Mouse (Mus musculus) heart, embryonic 13.5 days (tissue): ENCODE measurements at regions not wholly inside any gene's neighbourhood (a gene's known extent, or its start where the extent isn't known, plus 50 kb on each side); places are given as distances from the start of the nearest gene placed in this dataset.

Source experiments
- ATAC-seq: fragments of 200-750 bp; cut with Nextera tagmentation; 2 replicates; pipeline ENCODE4 v1.8.0; 2017; ENCODE audit warnings: moderate TSS enrichment; ENCODE audit not compliant: insufficient number of reproducible peaks, low FRiP score, low TSS enrichment; ENCODE audit errors: extremely low read depth
- H3K27ac ChIP-seq: fragments of 300-500 bp; sonication (generic); replicated peaks from 2 replicates; pipeline ENCODE4 v1.5.1; 2015; ENCODE audit warnings: moderate library complexity, mild to moderate bottlenecking, inconsistent platforms
- H3K27me3 ChIP-seq: fragments of 300-500 bp; sonication (generic); replicated peaks from 2 replicates; pipeline ENCODE4 v1.6.1; 2015; ENCODE audit warnings: mild to moderate bottlenecking, inconsistent platforms
- H3K36me3 ChIP-seq: fragments of 300-500 bp; sonication (generic); 2 replicates; pipeline ENCODE4 v1.6.1; 2015; ENCODE audit warnings: mild to moderate bottlenecking, inconsistent platforms
- H3K4me1 ChIP-seq: fragments of 300-500 bp; sonication (generic); 2 replicates; pipeline ENCODE4 v1.6.1; 2015; ENCODE audit warnings: inconsistent platforms
- H3K4me2 ChIP-seq: fragments of 300-500 bp; sonication (generic); 2 replicates; pipeline ENCODE4 v1.6.1; 2015; ENCODE audit warnings: inconsistent platforms, mild to moderate bottlenecking, moderate library complexity
- H3K4me3 ChIP-seq: fragments of 300-500 bp; sonication (generic); 2 replicates; pipeline ENCODE4 v1.5.1; 2015; ENCODE audit warnings: moderate library complexity, mild to moderate bottlenecking, inconsistent platforms
- H3K9ac ChIP-seq: fragments of 300-500 bp; sonication (generic); 2 replicates; pipeline ENCODE4 v1.6.1; 2015; ENCODE audit warnings: inconsistent platforms, mild to moderate bottlenecking, moderate library complexity
- H3K9me3 ChIP-seq: fragments of 300-500 bp; sonication (generic); 2 replicates; pipeline ENCODE4 v1.6.1; 2016; ENCODE audit warnings: inconsistent platforms
- WGBS: fragments of 180-500 bp; shearing (Covaris S2); methylation state at CpG from one replicate; pipeline ENCODE4 v1.1.7; 2015; ENCODE audit warnings: mixed read lengths; 5-methylcytosine and 5-hydroxymethylcytosine counted together

- no peak overlapping the region for H3K4me2 ChIP-seq
- no peaks in the 10 kb centered on the region for H3K36me3 ChIP-seq
- no peaks in the 10 kb centered on the region for H3K27me3 ChIP-seq
- no peak overlapping the region for H3K4me3 ChIP-seq
- H3K9me3 ChIP-seq = no peaks in the 10 kb centered on the region
- no peak for ATAC-seq
- H3K27ac ChIP-seq = no peak overlapping the region
- no peak overlapping the region for H3K9ac ChIP-seq
- 59% methylated on average over 1 of the region's 1 CpGs for WGBS
- peaks cover 4% of the 10 kb centered on the region; the same call in 1 of the 2 replicates for H3K4me1 ChIP-seq
Observed at GRCm38 (mm10) chr17:88209565-88209964, 144.5 kb upstream of the Fbxo11 start.

- Histone ChIP-seq H3K9ac (no peak overlapping the region), H3K4me3 (no peak overlapping the region), H3K9me3 (no peaks in the 10 kb centered on the region), H3K36me3 (no peaks in the 10 kb centered on the region), H3K4me2 (no peak overlapping the region), H3K27ac (no peak overlapping the region), H3K4me1 (no peaks in the 10 kb centered on the region), H3K27me3 (no peaks in the 10 kb centered on the region)
- WGBS = 86% methylated on average over 7 of the region's 7 CpGs
- ATAC-seq = no peak
Observed at GRCm38 (mm10) chr17:88212121-88212520, 147.0 kb upstream of the Fbxo11 start.

- ATAC-seq = no peak
- Histone ChIP-seq H3K4me1 (no peaks in the 10 kb centered on the region), H3K9me3 (no peaks in the 10 kb centered on the region), H3K4me2 (no peak overlapping the region), H3K36me3 (no peaks in the 10 kb centered on the region), H3K27me3 (no peaks in the 10 kb centered on the region), H3K4me3 (no peak overlapping the region), H3K9ac (no peak overlapping the region), H3K27ac (no peak overlapping the region)
- WGBS = 80% methylated on average over 9 of the region's 9 CpGs
Observed at GRCm38 (mm10) chr17:88214746-88215145, 149.7 kb upstream of the Fbxo11 start.

- peaks cover 12% of the 10 kb centered on the region for H3K9me3 ChIP-seq
- H3K4me2 ChIP-seq = no peak overlapping the region
- WGBS = 67% methylated on average over 5 of the region's 5 CpGs
- H3K4me3 ChIP-seq = no peak overlapping the region
- no peak for ATAC-seq
- no peak overlapping the region for H3K27ac ChIP-seq
- no peak overlapping the region for H3K9ac ChIP-seq
- H3K27me3 ChIP-seq = no peaks in the 10 kb centered on the region
- H3K4me1 ChIP-seq = no peaks in the 10 kb centered on the region
- H3K36me3 ChIP-seq = no peaks in the 10 kb centered on the region
Observed at GRCm38 (mm10) chr17:88222379-88222955, 157.4 kb upstream of the Fbxo11 start.

GRCm38 (mm10) chr17:88240476-88240875, 175.4 kb upstream of the Fbxo11 start:
- Histone ChIP-seq H3K9me3 (peaks cover 6% of the 10 kb centered on the region), H3K4me2 (no peak overlapping the region), H3K27ac (no peak overlapping the region), H3K27me3 (no peaks in the 10 kb centered on the region), H3K4me1 (no peaks in the 10 kb centered on the region), H3K9ac (no peak overlapping the region), H3K4me3 (no peak overlapping the region), H3K36me3 (no peaks in the 10 kb centered on the region)
- WGBS = 76% methylated on average over 8 of the region's 8 CpGs
- no peak for ATAC-seq

- Histone ChIP-seq H3K9me3 (no peaks in the 10 kb centered on the region), H3K4me3 (no peak overlapping the region), H3K9ac (no peak overlapping the region), H3K4me1 (peaks cover 14% of the 10 kb centered on the region), H3K27ac (no peak overlapping the region), H3K36me3 (no peaks in the 10 kb centered on the region), H3K27me3 (no peaks in the 10 kb centered on the region), H3K4me2 (no peak overlapping the region)
- 33% methylated on average over 5 of the region's 5 CpGs for WGBS
- no peak for ATAC-seq
Observed at GRCm38 (mm10) chr17:88248625-88249024, 183.5 kb upstream of the Fbxo11 start.

- ATAC-seq = no peak
- Histone ChIP-seq H3K9me3 (no peaks in the 10 kb centered on the region), H3K9ac (peak overlapping the region; percentile 70), H3K36me3 (no peaks in the 10 kb centered on the region), H3K27me3 (no peaks in the 10 kb centered on the region), H3K4me3 (peak overlapping the region; percentile 38), H3K4me2 (peak overlapping the region; percentile 66), H3K27ac (no peak overlapping the region), H3K4me1 (peaks cover 19% of the 10 kb centered on the region)
- WGBS = 10% methylated on average over 17 of the region's 17 CpGs
Observed at GRCm38 (mm10) chr17:88251949-88252521, 186.9 kb upstream of the Fbxo11 start.

- ATAC-seq = 0 out of 2 replicates have a peak, but pooled peaks have one; percentile 24
- H3K4me3 ChIP-seq = peak overlapping the region; percentile 78
- H3K9me3 ChIP-seq = no peaks in the 10 kb centered on the region
- H3K27ac ChIP-seq = peak overlapping the region; percentile 93
- H3K4me1 ChIP-seq = peaks cover 21% of the 10 kb centered on the region
- under 1% methylated on average over 40 of the region's 40 CpGs for WGBS
- H3K4me2 ChIP-seq = peak overlapping the region; percentile 95
- peak overlapping the region; percentile 94 for H3K9ac ChIP-seq
- H3K36me3 ChIP-seq = no peaks in the 10 kb centered on the region
- H3K27me3 ChIP-seq = no peaks in the 10 kb centered on the region
Observed at GRCm38 (mm10) chr17:88255744-88256598, 184.5 kb upstream of the Foxn2 start.

- Histone ChIP-seq H3K9ac (peak overlapping the region; percentile 94), H3K4me2 (peak overlapping the region; percentile 95), H3K27me3 (no peaks in the 10 kb centered on the region), H3K36me3 (no peaks in the 10 kb centered on the region), H3K4me1 (peaks cover 15% of the 10 kb centered on the region), H3K4me3 (peak overlapping the region; percentile 78), H3K27ac (peak overlapping the region; percentile 93), H3K9me3 (no peaks in the 10 kb centered on the region)
- ATAC-seq = peak; percentile 49; the same call in 1 of the 2 replicates
- WGBS = 1% methylated on average over 18 of the region's 18 CpGs
Observed at GRCm38 (mm10) chr17:88256599-88257544, 183.6 kb upstream of the Foxn2 start.

- Histone ChIP-seq H3K27me3 (no peaks in the 10 kb centered on the region), H3K27ac (no peak overlapping the region), H3K36me3 (no peaks in the 10 kb centered on the region), H3K9me3 (no peaks in the 10 kb centered on the region), H3K4me1 (peaks cover 18% of the 10 kb centered on the region), H3K4me3 (no peak overlapping the region), H3K4me2 (peak overlapping the region; percentile 25), H3K9ac (no peak overlapping the region)
- no peak for ATAC-seq
- 61% methylated on average over 11 of the region's 11 CpGs for WGBS
Observed at GRCm38 (mm10) chr17:88258361-88258796, 182.1 kb upstream of the Foxn2 start.

- Histone ChIP-seq H3K4me1 (peaks cover 18% of the 10 kb centered on the region), H3K9me3 (no peaks in the 10 kb centered on the region), H3K4me2 (no peak overlapping the region), H3K27me3 (no peaks in the 10 kb centered on the region), H3K4me3 (no peak overlapping the region), H3K36me3 (no peaks in the 10 kb centered on the region), H3K27ac (no peak overlapping the region; the same call in 1 of the 2 replicates), H3K9ac (no peak overlapping the region)
- 90% methylated on average over 7 of the region's 7 CpGs for WGBS
- no peak for ATAC-seq
Observed at GRCm38 (mm10) chr17:88260176-88260575, 180.3 kb upstream of the Foxn2 start.
